Comparison of ENCODE assay signal across 19 mouse cellular contexts in the genomic region with DNA sequence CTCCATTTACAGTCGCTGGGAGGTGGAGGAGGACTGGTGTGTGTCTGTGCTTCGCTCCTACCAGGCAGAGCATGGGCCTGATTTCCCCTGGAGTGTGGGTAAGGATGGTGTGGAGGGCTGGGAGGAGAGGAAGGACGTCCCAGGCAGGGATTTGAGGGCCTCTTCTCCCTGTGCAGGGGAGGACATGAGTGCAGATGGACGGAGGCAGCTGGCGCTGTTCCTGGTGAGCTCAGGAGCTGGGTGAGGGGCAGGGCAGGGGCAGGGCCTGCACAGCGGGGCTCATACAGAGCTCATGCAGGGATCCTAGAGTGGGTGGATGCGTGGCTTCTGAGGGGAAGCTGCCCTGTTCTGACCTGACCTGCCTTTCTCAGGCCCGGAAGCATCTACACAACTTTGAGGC. TPM values are rescaled to one million over a fixed set of nuclear protein-coding genes. Genes with fewer than 3 reads are reported as not detected.
DNase-seq lines count a peak whose midpoint lies in the region; ATAC-seq and TF ChIP-seq lines count a peak whose summit lies in the region.
"Had no signal": no experiment of that assay in that cellular context is flagged by ENCODE, and none has a peak within 500 bp of the region (broad histone marks: within the 10 kb centered on the region; RNA-seq: fewer than 3 reads in every experiment).

No protein-coding gene starts in this region.

- 51% methylated on average over 7 of the region's 8 CpGs for WGBS in kidney, postnatal 0 days
- 73% methylated on average over 7 of the region's 8 CpGs for WGBS in embryonic facial prominence, embryonic 13.5 days
- WGBS in liver, embryonic 15.5 days (ENCODE audit: insufficient replicate concordance) = 79% methylated on average over 8 of the region's 8 CpGs

- no peak for TF ChIP-seq CTCF in gastrocnemius, adult 2 months (IDR thresholded peaks at IDR 0.05)
- TF ChIP-seq CTCF in kidney, postnatal 0 days (IDR thresholded peaks at IDR 0.05; ENCODE audit: low read depth) = no peak

- H3K4me1 ChIP-seq in kidney, postnatal 0 days (replicated peaks; ENCODE audit: insufficient read depth, low read length) = peaks cover 13% of the 10 kb centered on the region; the same call in 1 of the 2 replicates
- peaks cover 8% of the 10 kb centered on the region; the same call in 1 of the 2 replicates for H3K4me1 ChIP-seq in embryonic facial prominence, embryonic 13.5 days
- peaks cover 57% of the 10 kb centered on the region for H3K4me1 ChIP-seq in liver, embryonic 15.5 days (replicated peaks)
- H3K4me1 ChIP-seq: lung, embryonic 15.5 days had no signal

- no peak overlapping the region for H3K9ac ChIP-seq in kidney, postnatal 0 days (ENCODE audit: low read depth, low read length)
- peak overlapping the region; percentile 32; the same call in 1 of the 2 replicates for H3K9ac ChIP-seq in embryonic facial prominence, embryonic 13.5 days
- H3K9ac ChIP-seq in liver, embryonic 15.5 days = no peak overlapping the region
- H3K9ac ChIP-seq: lung, embryonic 15.5 days had no signal

- H3K27ac ChIP-seq in gastrocnemius, adult 2 months = peak overlapping the region; percentile 65; the same call in 1 of the 2 replicates
- H3K27ac ChIP-seq in kidney, postnatal 0 days = peak overlapping the region; percentile 9; the same call in 1 of the 2 replicates
- H3K27ac ChIP-seq in embryonic facial prominence, embryonic 13.5 days = no peak overlapping the region
- H3K27ac ChIP-seq in liver, embryonic 15.5 days (replicated peaks) = peak overlapping the region; percentile 87; the same call in 1 of the 2 replicates
- H3K27ac ChIP-seq: lung, embryonic 15.5 days had no signal

- intact Hi-C loops in gastrocnemius, adult 2 months (cut with DNase I) = no loop called here

- no peak for DNase-seq in gastrocnemius, adult 2 months
- no peak for DNase-seq in gastrocnemius, postnatal 25 days
- DNase-seq in kidney, postnatal 0 days (ENCODE audit: low spot score) = no peak
- no peak for DNase-seq in kidney, adult 8-10 months
- no peak for DNase-seq in spleen, postnatal 36 days (ENCODE audit: low spot score in 2 of 2)
- DNase-seq: adrenal gland, postnatal 25 days; kidney, adult 11 months; right cerebral cortex, postnatal 14 days had no signal

- peaks cover 53% of the 10 kb centered on the region for H3K36me3 ChIP-seq in kidney, postnatal 0 days (ENCODE audit: insufficient read depth, low read length)
- peaks cover 69% of the 10 kb centered on the region for H3K36me3 ChIP-seq in embryonic facial prominence, embryonic 13.5 days
- H3K36me3 ChIP-seq in liver, embryonic 15.5 days (replicated peaks) = peaks cover 61% of the 10 kb centered on the region

- ATAC-seq in kidney, postnatal 0 days (replicated peaks; ENCODE audit: low FRiP score, low read depth) = no peak
- ATAC-seq in embryonic facial prominence, embryonic 13.5 days (ENCODE audit: insufficient number of reproducible peaks, insufficient read depth, low FRiP score, low TSS enrichment, low read depth) = no peak
- no peak for ATAC-seq in liver, embryonic 15.5 days (ENCODE audit: insufficient read depth)

- no peak overlapping the region for H3K4me3 ChIP-seq in gastrocnemius, adult 2 months
- no peak overlapping the region for H3K4me3 ChIP-seq in kidney, postnatal 0 days (replicated peaks; ENCODE audit: low read depth, low read length)
- H3K4me3 ChIP-seq in embryonic facial prominence, embryonic 13.5 days = no peak overlapping the region
- no peak overlapping the region for H3K4me3 ChIP-seq in liver, embryonic 15.5 days (replicated peaks)
- H3K4me3 ChIP-seq: erythroblast, embryonic 14.5 days; lung, embryonic 15.5 days had no signal

- no peaks in the 10 kb centered on the region for H3K27me3 ChIP-seq in kidney, postnatal 0 days (ENCODE audit: insufficient read depth, low read length)
- H3K27me3 ChIP-seq in embryonic facial prominence, embryonic 13.5 days = no peaks in the 10 kb centered on the region
- no peaks in the 10 kb centered on the region for H3K27me3 ChIP-seq in liver, embryonic 15.5 days
- H3K27me3 ChIP-seq: lung, embryonic 15.5 days had no signal

- H3K4me2 ChIP-seq in kidney, postnatal 0 days (ENCODE audit: low read length) = no peak overlapping the region
- H3K4me2 ChIP-seq in embryonic facial prominence, embryonic 13.5 days = no peak overlapping the region
- H3K4me2 ChIP-seq in liver, embryonic 15.5 days = no peak overlapping the region
- H3K4me2 ChIP-seq: lung, embryonic 15.5 days had no signal

- H3K9me3 ChIP-seq in kidney, postnatal 0 days (replicated peaks; ENCODE audit: low read length) = no peaks in the 10 kb centered on the region
- no peaks in the 10 kb centered on the region for H3K9me3 ChIP-seq in embryonic facial prominence, embryonic 13.5 days
- no peaks in the 10 kb centered on the region for H3K9me3 ChIP-seq in liver, embryonic 15.5 days (replicated peaks)
- H3K9me3 ChIP-seq: G1E; lung, embryonic 15.5 days had no signal

RNA-seq across cellular contexts. Expression of gene Ly6g5c, which starts 5.8 kb away (rescaled TPM):
- total RNA-seq in gastrocnemius, adult 2 months (2021) = not detected
- not detected for total RNA-seq in gastrocnemius, postnatal 25 days (2021)
- not detected in 2 replicates for polyA plus RNA-seq in kidney, postnatal 0 days (2015; fragmentation: Nextera tagmentation; extraction: Ambion mirVana)
- polyA plus RNA-seq in embryonic facial prominence, embryonic 13.5 days (2015; fragmentation: Nextera tagmentation; extraction: Ambion mirVana) = not detected in 2 replicates
- polyA plus RNA-seq in liver, embryonic 15.5 days (2015; fragmentation: Nextera tagmentation; extraction: Ambion mirVana) = not detected in 2 replicates
- total RNA-seq: adrenal gland, postnatal 25 days; G1E; gastrocnemius, postnatal 4 days; heart, postnatal 25 days; left cerebral cortex, postnatal 10 days; megakaryocyte-erythroid progenitor cell, adult 5-6 weeks had no signal
- polyA plus RNA-seq: C2C12; erythroblast, embryonic 14.5 days; G1E; lung, embryonic 15.5 days; urinary bladder, adult 2 months had no signal

RNA-seq across cellular contexts. Expression of gene Ly6g5b, which starts 12.9 kb away (rescaled TPM):
- total RNA-seq in gastrocnemius, adult 2 months (2021) = under 1 TPM in 1 of 2 experiments, not detected in 1; 0.36 TPM
- total RNA-seq in gastrocnemius, postnatal 25 days (2021) = not detected
- 0.69 and 1.1 TPM in 2 replicates for polyA plus RNA-seq in kidney, postnatal 0 days (2015; fragmentation: Nextera tagmentation; extraction: Ambion mirVana)
- 1.1 and 1.6 TPM in 2 replicates for polyA plus RNA-seq in embryonic facial prominence, embryonic 13.5 days (2015; fragmentation: Nextera tagmentation; extraction: Ambion mirVana)
- polyA plus RNA-seq in liver, embryonic 15.5 days (2015; fragmentation: Nextera tagmentation; extraction: Ambion mirVana) = 0.23 and 0.24 TPM in 2 replicates

RNA-seq across cellular contexts. Expression of gene Abhd16a, which starts 13.2 kb away (rescaled TPM):
- 10 to 100 TPM; 74.2 to 99.7 TPM for total RNA-seq in gastrocnemius, adult 2 months (2021)
- 10 to 100 TPM; 61.9 to 62.4 TPM for total RNA-seq in gastrocnemius, postnatal 25 days (2021)
- polyA plus RNA-seq in kidney, postnatal 0 days (2015; fragmentation: Nextera tagmentation; extraction: Ambion mirVana) = 109 and 113 TPM in 2 replicates
- 89.6 and 90.1 TPM in 2 replicates for polyA plus RNA-seq in embryonic facial prominence, embryonic 13.5 days (2015; fragmentation: Nextera tagmentation; extraction: Ambion mirVana)
- 50.0 and 53.2 TPM in 2 replicates for polyA plus RNA-seq in liver, embryonic 15.5 days (2015; fragmentation: Nextera tagmentation; extraction: Ambion mirVana)

RNA-seq across cellular contexts. Expression of gene Ly6g6f, which starts 16.9 kb away (rescaled TPM):
- total RNA-seq in gastrocnemius, adult 2 months (2021) = not detected
- total RNA-seq in gastrocnemius, postnatal 25 days (2021) = not detected
- not detected in 2 replicates for polyA plus RNA-seq in kidney, postnatal 0 days (2015; fragmentation: Nextera tagmentation; extraction: Ambion mirVana)
- 0.18 and 0.23 TPM in 2 replicates for polyA plus RNA-seq in embryonic facial prominence, embryonic 13.5 days (2015; fragmentation: Nextera tagmentation; extraction: Ambion mirVana)
- 5.1 and 7.0 TPM in 2 replicates for polyA plus RNA-seq in liver, embryonic 15.5 days (2015; fragmentation: Nextera tagmentation; extraction: Ambion mirVana)
- total RNA-seq: adrenal gland, postnatal 25 days; heart, postnatal 25 days; left cerebral cortex, postnatal 10 days; megakaryocyte-erythroid progenitor cell, adult 5-6 weeks had no signal
- polyA plus RNA-seq: C2C12 had no signal

RNA-seq across cellular contexts. Expression of gene Gpank1, which starts 19.0 kb away (rescaled TPM):
- total RNA-seq in gastrocnemius, adult 2 months (2021) = 1 to 10 TPM; 8.5 to 8.7 TPM
- 1 to 10 TPM; 7.1 to 8.4 TPM for total RNA-seq in gastrocnemius, postnatal 25 days (2021)
- 14.6 and 15.2 TPM in 2 replicates for polyA plus RNA-seq in kidney, postnatal 0 days (2015; fragmentation: Nextera tagmentation; extraction: Ambion mirVana)
- polyA plus RNA-seq in embryonic facial prominence, embryonic 13.5 days (2015; fragmentation: Nextera tagmentation; extraction: Ambion mirVana) = 21.1 and 24.1 TPM in 2 replicates
- polyA plus RNA-seq in liver, embryonic 15.5 days (2015; fragmentation: Nextera tagmentation; extraction: Ambion mirVana) = 12.8 and 15.5 TPM in 2 replicates
